Mouse (Mus musculus): ENCODE results near the gene Onecut3.

The Onecut3 gene

DNA sequence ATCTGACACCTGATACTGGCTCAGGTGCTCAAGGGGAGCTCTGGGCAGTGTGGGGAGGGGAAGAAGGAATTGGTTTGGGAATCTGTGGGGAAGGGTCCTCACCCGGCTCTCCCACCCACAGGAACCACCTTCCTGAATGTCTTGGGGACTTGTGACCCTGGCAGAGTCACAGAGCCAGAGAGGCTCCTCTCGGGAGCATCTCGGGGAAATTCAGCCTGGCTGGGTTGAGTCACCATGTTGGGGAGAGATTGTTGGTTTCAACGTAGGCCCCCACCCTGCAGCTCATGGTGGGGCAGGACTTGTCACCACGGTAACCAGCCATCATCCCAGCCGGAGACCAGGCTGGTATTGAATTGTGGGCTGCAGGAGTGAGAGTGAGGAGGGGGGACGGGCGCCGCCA is 10.1 kb downstream of the Onecut3 start:
- no peak for DNase-seq

DNA sequence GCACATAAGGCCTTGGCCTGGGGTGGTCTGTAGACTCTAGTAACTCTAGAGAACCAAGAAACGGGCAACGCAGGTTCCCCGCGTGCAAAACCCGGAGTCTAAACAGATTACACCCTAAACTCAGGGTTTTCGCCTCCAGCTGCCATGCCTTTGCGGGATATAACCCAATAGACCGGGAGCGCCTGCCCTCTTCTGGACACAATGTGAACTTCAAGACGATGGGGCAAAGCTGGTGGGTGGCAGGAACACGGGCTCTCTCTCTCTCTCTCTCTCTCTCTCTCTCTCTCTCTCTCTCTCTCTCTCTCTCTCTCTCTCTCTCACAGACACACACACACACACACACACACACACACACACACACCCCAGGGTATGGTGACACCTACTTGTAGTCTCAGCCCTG is 11.6 kb downstream of the Onecut3 start:
- peak; percentile 76 for DNase-seq

DNA sequence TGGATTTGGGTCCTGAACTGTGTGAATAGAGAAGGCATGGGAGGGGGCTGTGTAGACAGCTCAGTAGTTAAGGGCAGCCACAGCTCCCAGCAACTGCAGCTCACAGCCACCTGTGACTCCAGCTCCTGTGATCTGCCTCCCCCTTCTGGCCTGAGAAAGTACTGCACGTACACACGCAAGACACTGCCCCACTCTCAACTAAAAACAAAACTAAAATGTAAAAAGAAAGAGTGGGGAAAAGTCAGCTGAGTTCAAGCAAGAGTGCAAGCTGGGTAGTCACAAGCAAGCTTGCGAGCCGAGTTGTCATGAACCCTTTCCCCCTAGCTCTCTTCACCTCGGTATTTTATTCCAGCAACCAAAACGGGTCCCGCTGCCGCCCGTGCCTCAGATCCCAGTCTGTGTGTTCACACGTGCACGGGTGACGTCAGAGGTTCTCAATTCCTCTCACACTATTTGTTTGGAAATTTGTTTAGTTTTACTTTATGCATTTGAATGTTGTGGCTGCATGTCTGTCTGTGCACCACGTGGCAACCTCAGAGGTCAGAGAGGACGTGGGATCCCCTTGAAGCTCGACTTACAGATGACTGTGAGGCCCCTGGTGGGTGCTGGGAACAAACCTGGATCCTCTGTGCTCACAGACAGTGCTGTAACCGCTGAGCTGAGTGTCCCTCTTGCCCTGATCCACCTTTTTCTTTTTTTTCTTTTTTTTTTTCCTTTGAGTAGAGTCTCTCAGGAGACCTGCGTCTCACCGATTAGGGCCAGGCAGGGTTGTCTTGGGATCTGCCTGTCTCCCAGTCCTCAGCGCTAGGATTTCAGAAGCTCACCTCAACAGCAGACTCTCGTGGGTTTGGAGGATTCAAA is 15.0 kb downstream of the Onecut3 start:
- DNase-seq, result peak; percentile 90

DNA sequence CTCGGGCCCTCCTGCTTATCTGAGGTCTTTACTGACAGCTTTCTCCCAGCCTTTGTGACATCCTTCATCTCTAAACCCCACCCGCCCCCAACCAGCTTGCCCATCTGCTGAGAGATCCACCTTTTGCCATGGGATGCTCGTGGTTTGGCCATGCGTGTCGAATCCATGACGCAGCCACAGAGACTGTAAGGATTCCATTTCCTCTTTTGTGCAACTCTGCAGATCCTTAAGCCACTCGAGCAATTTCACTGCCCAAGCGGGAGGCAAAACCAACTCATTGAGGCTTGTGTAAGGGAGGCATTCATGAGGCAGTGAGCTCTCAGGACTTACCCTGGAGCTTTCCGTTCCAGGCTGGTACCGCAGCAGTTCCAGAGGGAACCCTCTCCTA is 15.6 kb downstream of the Onecut3 start:
- no peak for DNase-seq

DNA sequence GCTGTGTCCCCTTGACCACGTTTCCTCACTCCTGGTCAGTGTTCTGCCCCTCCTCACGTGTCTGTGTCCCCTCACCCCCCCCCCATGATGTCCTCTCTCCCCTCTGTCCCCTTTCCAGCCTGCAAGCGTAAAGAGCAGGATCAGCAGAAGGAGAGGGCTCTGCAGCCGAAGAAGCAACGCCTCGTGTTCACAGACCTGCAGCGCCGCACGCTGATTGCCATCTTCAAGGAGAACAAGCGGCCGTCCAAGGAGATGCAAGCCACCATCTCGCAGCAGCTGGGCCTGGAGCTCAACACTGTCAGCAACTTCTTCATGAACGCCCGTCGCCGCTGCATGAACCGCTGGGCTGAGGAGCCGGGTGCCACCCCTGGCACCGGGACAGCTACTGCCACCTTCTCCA is 19.1 kb downstream of the Onecut3 start:
- no peak for DNase-seq

DNA sequence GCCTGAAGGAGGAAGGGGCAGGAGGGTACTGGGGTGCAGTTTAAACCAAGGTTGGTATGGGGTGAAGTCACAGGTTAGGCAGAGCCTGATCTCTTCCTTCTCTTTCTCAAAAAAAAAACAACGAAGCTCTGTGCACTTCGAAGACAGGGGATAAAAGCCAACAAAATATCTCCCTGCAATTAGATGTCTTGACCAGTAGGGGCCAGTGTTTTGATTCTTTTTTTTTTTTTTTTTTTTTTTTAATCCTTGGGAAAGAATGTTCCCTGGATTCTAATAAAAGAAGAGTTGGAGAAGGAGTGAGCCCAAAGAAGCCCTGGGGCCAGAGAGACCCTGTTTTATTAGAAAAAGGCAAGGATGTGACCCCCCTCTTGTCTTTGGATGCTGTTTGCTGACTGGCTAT is 24.7 kb downstream of the Onecut3 start:
- DNase-seq, result no peak

DNA sequence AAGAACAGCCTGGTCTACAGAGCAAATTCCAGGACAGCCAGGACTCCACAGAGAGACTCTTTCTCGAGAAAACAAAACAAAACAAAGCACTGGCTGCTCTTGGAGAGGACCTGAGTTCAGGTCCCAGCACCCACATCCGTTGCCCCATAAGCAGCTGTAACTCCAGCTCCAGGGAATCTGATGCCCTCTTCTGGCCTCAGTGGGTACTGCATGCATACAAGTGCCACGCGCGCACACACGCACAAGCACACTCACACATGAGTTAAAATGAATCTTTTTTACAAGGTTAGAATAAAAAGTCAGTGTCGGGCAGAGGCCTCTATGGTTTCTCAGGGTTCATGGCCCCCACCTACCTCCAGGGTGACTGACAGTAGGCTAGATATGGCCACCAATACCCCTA is 28.7 kb downstream of the Onecut3 start:
- DNase-seq, result no peak

DNA sequence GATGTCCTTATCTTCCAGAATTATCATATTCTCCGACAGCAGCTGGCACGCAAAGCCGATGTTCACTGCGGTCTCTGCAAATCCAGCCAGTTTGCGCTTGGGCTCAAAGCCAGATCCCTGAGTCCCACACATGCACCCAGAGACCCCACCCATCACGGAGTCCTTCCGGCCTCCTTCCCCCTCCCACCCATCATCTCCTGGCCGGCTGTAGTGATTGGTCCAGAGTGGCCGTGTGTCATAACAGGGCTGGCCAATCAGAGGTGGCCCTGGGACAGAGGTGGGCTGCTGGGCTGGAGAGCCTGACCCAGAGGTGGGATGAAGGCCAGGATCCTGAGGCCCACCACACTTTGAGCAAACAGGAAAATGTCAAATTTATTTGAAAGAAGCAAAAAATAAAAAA is 31.5 kb downstream of the Onecut3 start:
- DNase-seq, result no peak

DNA sequence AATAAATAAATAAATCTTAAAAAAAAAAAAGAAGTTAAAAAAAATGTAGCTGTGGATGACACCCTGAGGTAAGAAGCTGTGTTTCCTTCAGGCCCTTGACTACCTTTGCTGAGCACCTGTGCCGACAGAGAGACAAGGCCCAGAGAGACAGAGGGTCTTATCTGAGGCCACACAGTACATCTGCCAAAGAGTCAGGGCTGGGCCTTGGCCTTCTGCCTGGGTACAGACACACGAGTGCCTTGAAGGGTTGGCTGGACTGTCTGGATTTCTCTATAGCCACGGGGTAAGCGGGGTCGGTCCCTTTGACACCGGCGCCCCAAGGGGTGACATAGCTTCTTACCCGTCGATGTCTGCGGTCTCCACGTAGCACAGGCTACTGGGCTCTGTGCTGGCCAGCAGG is 38.1 kb downstream of the Onecut3 start:
- DNase-seq, result no peak

DNA sequence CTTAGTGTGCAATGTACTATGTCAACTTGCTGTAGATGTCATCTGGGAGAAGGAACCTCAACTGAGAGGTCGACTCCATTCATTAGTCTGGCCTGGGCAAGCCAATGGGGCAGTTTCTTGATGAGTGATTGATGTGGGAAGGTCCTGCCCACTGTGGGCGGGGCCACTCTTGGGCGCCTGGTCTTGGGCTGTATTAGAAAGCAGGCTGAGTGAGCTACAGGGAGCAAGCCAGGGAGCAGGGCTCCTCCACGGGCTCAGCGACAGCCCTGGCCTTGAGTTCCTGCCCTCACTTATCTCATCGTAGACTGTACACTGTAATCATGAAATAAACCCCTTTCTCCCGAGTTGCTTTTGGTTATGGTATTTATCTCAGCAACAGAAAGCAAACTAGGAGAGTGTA is 39.1 kb downstream of the Onecut3 start:
- no peak for DNase-seq

DNA sequence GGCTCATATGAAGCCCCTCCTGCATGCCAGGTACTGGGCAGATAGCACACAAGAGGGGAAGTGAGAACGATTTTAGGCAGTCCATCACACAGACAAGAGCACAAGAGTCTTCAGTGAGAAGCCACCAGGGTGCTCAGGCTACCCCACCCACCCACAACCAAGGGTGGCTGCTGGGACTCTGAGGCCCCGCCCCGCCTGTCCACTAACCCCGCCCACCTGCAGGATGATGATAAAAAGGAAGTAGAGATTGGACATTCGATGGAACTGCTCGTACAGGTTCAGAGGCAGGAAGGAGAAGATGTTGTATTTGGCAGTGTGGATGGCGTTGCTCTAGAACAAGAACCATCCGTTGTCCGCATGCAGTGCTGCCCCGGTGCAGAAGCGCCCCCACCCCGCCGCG is 40.4 kb downstream of the Onecut3 start:
- peak; percentile 38 for DNase-seq

DNA sequence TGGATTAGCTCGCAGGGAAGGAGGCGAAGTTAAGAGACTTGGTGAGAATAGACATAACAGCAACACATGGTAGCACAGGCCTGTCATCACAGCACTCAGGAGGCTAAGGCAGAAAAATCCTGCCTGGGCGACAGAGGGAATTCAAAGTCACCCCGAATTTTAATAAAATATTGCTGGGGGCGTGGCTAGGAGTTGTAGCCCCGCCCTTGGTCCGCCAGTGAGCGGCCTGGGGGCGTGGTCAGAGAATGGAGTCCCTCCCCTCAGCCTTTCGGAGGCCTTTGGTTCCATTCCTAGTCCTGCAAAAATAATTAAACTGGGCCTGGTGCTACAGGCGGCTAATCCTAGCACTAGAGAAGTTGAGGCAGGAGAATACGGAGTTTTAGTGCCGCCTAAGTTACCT is 41.1 kb downstream of the Onecut3 start:
- no peak for DNase-seq

DNA sequence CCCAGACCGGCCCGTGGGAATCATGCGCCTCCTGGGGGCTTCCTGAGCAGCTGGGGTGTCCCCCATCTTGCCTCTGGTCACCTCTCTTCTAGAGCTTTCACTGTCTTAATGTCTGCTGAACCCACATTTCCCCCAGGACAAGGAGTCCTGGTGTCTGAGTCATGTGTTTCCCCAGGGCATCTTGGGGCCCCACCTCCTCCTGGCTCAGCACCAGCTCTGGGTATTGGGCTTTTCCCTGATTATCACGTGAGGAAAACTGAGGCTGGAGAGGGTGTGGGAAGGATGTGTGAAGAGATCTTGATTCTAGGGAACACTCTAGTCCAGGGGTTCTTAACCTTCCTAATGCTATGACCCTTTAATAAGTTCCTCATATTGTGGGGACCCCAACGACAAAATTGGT is 43.5 kb downstream of the Onecut3 start:
- no peak for DNase-seq

DNA sequence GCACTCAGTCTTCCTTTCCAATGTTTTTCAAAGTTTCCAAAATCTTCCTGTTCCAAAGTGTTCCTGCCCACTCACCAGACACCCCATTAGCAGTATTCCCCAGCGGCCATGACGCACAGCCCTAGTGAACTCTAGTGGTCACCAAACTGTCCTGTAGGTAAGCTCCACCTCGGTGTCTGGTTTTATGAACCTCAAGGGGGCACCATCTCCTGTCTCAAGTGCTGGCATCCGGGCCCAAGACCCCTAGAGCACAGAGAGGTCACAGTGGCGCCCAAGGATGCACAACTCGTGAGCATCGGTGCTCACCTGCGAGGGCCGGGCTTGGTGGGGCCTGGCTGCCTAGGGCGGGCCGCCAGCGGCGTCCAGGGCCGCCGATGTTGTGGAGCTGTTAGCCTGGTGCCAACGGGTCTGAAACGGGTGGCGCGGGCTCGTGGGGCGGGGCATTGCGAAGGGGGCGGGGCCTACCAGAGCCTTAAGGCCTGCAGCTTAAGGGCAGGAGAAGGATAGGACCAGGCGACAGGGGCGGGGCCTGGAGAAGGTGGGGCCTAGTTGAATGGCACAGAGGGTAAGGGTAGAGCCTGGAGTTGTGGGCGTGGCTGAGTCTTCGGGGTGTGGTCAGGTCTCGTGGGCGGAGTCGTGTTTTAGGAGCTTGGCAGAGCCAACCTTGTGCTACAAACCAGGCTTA is 44.2 kb downstream of the Onecut3 start, which contains the start of gene Atp8b3:
TSS of gene Atp8b3 (minus strand) at position 415 of the 685 bp plus-strand sequence.
- peak; percentile 87 for DNase-seq

DNA sequence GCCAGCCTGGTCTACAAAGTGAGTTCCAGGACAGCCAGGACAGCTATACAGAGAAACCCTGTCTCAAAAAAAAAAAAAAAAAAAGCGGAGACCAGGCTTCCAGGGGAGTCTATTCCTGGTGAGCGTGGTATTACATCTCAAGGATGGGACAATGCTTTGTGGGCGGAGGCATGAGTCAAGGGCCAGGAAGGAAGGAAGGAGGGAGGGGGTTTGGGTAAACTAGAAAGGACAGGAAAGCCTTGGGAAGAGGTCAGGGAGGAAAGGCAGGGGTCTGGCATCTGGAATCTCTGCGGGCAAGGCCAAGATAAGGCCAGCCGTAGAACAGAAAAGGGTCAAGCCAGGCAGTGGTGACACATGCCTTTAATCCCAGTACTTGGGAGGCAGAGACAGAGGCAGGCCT is 44.9 kb downstream of the Onecut3 start:
- DNase-seq, result no peak

DNA sequence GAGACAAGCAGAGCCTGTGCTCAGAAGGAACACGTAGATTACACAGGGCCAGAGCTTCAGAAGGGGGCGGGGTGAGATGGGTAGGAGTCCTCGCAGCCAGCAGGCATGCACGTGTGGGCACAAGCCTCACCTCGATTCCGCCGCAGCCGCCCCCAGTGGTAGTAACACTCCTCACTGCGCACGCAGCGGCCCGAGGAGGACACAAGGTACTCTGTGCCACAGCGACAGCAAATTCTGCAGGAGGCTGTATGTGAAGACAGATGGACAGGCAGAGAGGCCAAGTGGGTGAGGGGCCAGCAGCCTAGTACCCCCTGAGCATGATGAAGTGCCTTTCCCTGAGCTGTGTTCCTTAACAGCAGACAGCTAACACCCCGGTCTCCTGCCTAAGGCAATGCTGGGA is 49.2 kb downstream of the Onecut3 start:
- DNase-seq, result no peak

DNA sequence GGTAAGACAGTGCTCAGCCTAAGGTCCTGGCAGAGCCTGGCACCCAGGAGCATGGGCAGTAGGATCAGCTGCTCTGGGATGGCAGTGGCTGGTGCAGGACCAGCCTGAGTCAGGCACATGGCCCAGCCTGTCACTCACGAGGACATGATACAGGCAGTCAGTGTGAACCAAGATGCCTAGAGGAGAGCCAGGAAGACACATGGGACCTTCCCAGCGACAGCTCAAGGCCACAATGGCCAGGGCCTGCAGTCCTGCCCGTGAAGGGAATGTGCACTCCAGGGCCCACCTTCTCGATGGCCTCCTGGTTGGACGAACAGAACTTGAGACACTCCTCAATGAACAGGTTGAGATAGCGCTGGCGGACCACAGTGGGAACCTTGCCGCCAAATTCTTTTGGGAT is 51.0 kb downstream of the Onecut3 start:
- no peak for DNase-seq

DNA sequence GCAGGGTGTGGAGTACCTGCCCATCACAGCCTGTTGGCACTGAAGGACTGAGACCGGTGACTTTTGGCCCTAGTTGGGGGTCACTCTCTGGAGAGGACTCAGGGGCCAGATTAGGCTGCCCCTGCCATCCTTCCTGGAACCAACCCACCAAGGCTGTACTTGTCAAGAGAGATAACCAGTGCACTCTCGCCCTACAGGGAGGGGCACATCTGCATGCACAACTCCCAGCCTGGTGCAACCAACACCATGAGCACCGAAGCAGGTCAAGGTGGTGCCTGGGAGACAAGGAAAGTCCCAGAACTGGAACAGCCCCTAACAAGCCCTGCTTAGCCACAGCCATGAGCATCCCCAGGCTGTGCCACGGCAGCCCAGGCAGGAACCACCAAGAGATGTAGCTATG is 52.3 kb downstream of the Onecut3 start:
- no peak for DNase-seq

DNA sequence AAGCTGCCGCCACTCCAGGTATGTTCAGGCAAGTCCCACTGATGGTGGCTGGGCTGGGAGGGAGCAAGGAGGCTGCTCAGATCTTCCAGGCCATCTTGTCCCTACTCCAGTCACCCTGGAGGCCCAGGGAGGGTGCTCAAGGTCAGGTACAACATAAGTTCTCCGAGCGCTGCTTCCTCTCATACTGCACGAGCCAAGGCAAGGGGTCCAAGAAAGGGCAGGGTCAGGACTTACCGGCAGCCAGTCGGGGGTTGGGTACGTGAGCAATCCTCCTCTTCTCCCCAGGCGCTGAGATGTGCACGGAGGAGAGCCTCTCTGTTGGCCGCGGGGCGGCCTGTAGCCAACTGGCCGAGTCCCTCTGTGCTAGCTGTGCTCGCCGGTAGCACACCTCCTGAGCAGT is 52.9 kb downstream of the Onecut3 start:
- no peak for DNase-seq

DNA sequence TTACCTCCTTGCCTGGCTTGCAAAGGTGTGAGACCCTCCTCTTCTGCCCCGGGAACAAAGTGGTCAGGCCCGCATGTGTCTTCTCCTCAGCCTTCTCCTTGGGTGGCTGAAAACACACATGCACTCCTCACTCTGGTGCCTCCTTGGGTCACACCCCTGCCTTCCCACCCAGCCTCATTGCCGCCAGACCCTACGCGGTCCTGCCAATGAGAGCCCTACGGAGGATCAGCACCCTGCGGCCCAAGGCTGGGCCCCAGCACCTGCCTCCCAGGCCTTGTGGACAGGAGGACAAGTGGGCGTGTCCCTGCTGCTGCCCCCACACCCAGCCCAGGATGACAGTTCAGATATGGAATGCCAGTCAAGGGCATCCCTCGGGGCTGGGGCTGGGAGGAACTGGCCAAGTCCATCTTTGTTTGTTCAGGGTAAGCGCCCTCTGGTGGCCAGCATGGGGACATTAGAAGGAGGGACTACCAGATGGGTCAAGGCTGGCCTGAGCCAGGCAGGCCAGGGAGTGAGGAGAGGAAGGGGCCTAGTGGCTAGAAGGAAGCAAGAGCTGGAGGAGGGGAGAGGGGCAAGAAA is 53.9 kb downstream of the Onecut3 start:
- DNase-seq, result no peak

DNA sequence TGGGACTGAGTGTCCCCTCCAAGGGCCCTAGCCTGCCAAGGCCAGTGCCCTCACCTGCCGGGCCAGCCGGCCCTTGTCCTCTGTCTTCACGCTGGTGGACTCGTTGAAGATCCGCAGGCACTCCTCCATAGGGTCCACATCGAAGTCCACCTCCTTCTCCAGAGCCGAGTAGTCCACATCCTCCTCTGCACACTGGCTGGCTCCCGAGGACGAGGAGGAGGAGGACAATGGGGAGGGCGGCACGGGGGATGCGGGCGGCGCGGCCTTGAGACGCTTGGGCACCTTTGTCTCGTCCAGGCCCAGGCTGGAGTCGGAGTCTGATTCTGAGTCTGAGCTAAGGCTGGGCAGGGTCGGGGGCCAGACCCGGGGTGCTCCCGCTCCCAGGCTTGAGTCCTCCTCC is 54.6 kb downstream of the Onecut3 start:
- no peak for DNase-seq

DNA sequence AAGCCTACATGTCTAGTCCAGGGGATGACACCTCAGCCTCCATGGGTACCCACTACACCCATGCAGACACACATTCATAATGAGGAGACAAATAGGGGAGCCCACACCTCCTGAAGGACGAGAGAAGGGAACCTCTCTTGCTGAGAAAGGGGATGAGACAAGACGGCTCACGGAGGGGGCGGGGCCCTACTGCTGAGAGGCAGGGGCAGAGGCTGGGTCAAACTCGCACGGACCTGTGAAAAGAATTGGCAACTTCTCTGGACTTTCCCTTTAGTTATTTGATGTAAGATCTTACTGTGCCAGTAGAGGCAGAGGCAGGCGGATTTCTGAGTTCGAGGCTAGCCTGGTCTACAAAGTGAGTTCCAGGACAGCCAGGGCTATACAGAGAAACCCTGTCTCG is 57.7 kb downstream of the Onecut3 start:
- DNase-seq, result no peak

DNA sequence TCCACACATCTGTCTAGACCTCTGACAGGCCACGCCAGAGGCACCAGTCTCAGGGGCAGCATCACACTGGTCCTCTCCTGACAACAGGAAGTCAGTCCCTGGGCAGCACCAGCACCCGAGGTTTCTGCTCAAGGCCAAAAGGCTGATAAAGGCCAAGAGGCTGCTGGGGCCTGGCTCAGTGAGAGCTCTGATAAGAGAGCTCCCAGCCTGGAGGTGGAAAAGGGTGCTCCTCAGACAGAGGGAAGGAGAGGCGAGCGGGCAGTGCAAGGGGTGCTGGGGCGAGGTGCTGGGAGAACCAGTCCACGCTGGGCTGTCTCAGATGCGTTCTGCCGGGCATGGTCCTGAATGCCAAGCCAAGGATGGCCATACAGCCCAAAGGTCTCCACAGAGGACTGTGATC is 58.9 kb downstream of the Onecut3 start:
- no peak for DNase-seq

DNA sequence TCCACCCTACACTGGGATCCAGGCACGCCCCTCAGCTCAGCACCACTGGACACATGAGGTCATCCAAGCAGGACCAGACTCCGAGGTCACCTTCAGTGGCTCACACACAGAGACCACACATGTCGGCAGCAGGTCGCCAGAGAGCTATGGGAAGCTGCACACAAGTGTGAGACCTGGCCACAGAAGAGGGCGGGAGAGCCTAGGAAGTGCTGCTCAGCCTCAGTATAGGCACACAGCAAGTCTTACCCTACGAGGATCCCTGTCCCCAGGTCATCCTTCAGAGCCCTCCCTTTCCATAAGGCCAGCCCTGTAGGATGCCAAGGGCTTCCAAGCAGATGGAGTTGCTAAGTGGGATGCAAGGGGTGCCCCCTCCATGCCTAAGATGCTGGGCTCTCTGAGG is 59.4 kb downstream of the Onecut3 start:
- no peak for DNase-seq

Data from thymus, postnatal 14 days (tissue).